Mouse (Mus musculus) CH12.LX (cell line): ENCODE data around the gene Ncf4. TPM values are rescaled to one million over a fixed set of nuclear protein-coding genes. Genes with fewer than 3 reads are reported as not detected.

Source experiments
- DNase-seq: peaks from one replicate; pipeline ENCODE4 v3.0.0-alpha.2; 2013; ENCODE audit errors: extremely low read depth
- H3K27ac ChIP-seq: 2 replicates; pipeline ENCODE4 v1.5.1; 2012; ENCODE audit warnings: low read depth, mild to moderate bottlenecking, control low read depth, moderate library complexity; ENCODE audit not compliant: insufficient read depth
- H3K27me3 ChIP-seq: replicated peaks from 2 replicates; pipeline ENCODE3; 2012; ENCODE audit warnings: inconsistent platforms
- H3K36me3 ChIP-seq, 2 experiments: replicated peaks in 1 of 2; 2 replicates each; pipeline versions ENCODE3 to v1.6.1; 2012; ENCODE audit warnings: inconsistent platforms in 1 of 2, low read length in 1 of 2, mild to moderate bottlenecking in 1 of 2, mixed read lengths in 1 of 2, moderate library complexity in 1 of 2; ENCODE audit not compliant: control insufficient read depth in 1 of 2, insufficient read depth in 1 of 2
- H3K4me1 ChIP-seq, 2 experiments: 2 replicates each; pipeline ENCODE4 v1.6.1; 2012; ENCODE audit warnings: inconsistent platforms in 1 of 2, moderate library complexity in 1 of 2; ENCODE audit not compliant: insufficient read depth in 2 of 2, control insufficient read depth in 1 of 2
- H3K4me2 ChIP-seq: 2 replicates; pipeline ENCODE4 v1.6.1; 2012; ENCODE audit warnings: low read depth, mild to moderate bottlenecking, control low read depth; ENCODE audit not compliant: poor library complexity, insufficient read depth, severe bottlenecking
- H3K4me3 ChIP-seq, 3 experiments: fragments of 150-350 bp in 1 of 3; sonication (generic) in 1 of 3; replicated peaks in 1 of 3; 2 replicates each; pipeline versions ENCODE3 to v1.5.1; 2011 to 2012; ENCODE audit warnings: low read depth in 2 of 3, low read length in 2 of 3, mild to moderate bottlenecking in 2 of 3, moderate library complexity in 2 of 3, control low read depth in 1 of 3, improper control_type of control experiment in 1 of 3, inconsistent platforms in 1 of 3, mixed read lengths in 1 of 3; ENCODE audit not compliant: poor library complexity in 1 of 3
- H3K79me2 ChIP-seq: replicated peaks from 2 replicates; pipeline ENCODE4 v1.6.1; 2012; ENCODE audit warnings: mild to moderate bottlenecking, moderate library complexity; ENCODE audit not compliant: control insufficient read depth, poor library complexity, insufficient read depth, severe bottlenecking; ENCODE audit errors: extremely low read depth
- H3K9ac ChIP-seq: 2 replicates; pipeline ENCODE4 v1.6.1; 2012; ENCODE audit warnings: low read depth, mild to moderate bottlenecking, control low read depth, moderate library complexity; ENCODE audit not compliant: insufficient read depth
- H3K9me3 ChIP-seq: replicated peaks from 2 replicates; pipeline ENCODE3; 2012; ENCODE audit warnings: low read length, inconsistent platforms, mixed read lengths
- CHD1 ChIP-seq: IDR thresholded peaks from 2 replicates; pipeline ENCODE4 v1.6.1; 2012; ENCODE audit warnings: low read depth, low read length, improper control_type of control experiment, inconsistent platforms
- CHD2 ChIP-seq: IDR thresholded peaks from 2 replicates; pipeline ENCODE4 v1.6.1; 2011; ENCODE audit warnings: low read length, improper control_type of control experiment
- CTCF ChIP-seq, 2 experiments: IDR thresholded peaks in 1 of 2; conservative IDR thresholded peaks in 1 of 2; 2 replicates each; pipeline ENCODE4 v1.5.1; 2011 to 2012; ENCODE audit warnings: low read depth in 2 of 2, low read length in 2 of 2, improper control_type of control experiment in 1 of 2, inconsistent platforms in 1 of 2, mild to moderate bottlenecking in 1 of 2, moderate library complexity in 1 of 2
- E2F4 ChIP-seq: IDR thresholded peaks from 2 replicates; pipeline ENCODE4 v1.6.1; 2011; ENCODE audit warnings: low read depth, low read length, improper control_type of control experiment; ENCODE audit not compliant: insufficient replicate concordance
- ELF1 ChIP-seq: IDR thresholded peaks from 2 replicates; pipeline ENCODE4 v1.6.1; 2014; ENCODE audit warnings: low read depth, mild to moderate bottlenecking, inconsistent platforms, low read length, improper control_type of control experiment
- ETS1 ChIP-seq: conservative IDR thresholded peaks from 2 replicates; pipeline ENCODE4 v1.6.1; 2012; ENCODE audit warnings: low read depth, mild to moderate bottlenecking, inconsistent platforms, low read length, improper control_type of control experiment, moderate library complexity
- HCFC1 ChIP-seq: IDR thresholded peaks from 2 replicates; pipeline ENCODE4 v1.6.1; 2012; ENCODE audit warnings: low read depth, mild to moderate bottlenecking, inconsistent platforms, low read length, improper control_type of control experiment
- JUND ChIP-seq: conservative IDR thresholded peaks from 2 replicates; pipeline ENCODE4 v1.6.1; 2011; ENCODE audit warnings: low read depth, low read length, improper control_type of control experiment
- MAFK ChIP-seq: IDR thresholded peaks from 2 replicates; pipeline ENCODE4 v1.6.1; 2011; ENCODE audit warnings: low read length, improper control_type of control experiment; ENCODE audit not compliant: insufficient replicate concordance
- MEF2A ChIP-seq: IDR thresholded peaks from 2 replicates; pipeline ENCODE4 v1.6.1; 2014; ENCODE audit warnings: low read depth, mild to moderate bottlenecking, inconsistent platforms, low read length, improper control_type of control experiment, borderline replicate concordance
- NELFE ChIP-seq: IDR thresholded peaks from 2 replicates; pipeline ENCODE4 v1.6.1; 2011; ENCODE audit warnings: low read depth, low read length, improper control_type of control experiment
- POLR2A ChIP-seq: IDR thresholded peaks from 2 replicates; pipeline ENCODE4 v1.6.1; 2011; ENCODE audit warnings: low read depth, mild to moderate bottlenecking, improper control_type of control experiment, low read length
- RAD21 ChIP-seq: IDR thresholded peaks from 2 replicates; pipeline ENCODE4 v1.6.1; 2011; ENCODE audit warnings: low read depth, mild to moderate bottlenecking, low read length, improper control_type of control experiment, moderate library complexity
- SMC3 ChIP-seq: IDR thresholded peaks from 2 replicates; pipeline ENCODE4 v1.6.1; 2011; ENCODE audit warnings: low read depth, low read length, improper control_type of control experiment
- TBP ChIP-seq: conservative IDR thresholded peaks from 2 replicates; pipeline ENCODE4 v1.6.1; 2011; ENCODE audit warnings: low read depth, low read length, improper control_type of control experiment
- USF1 ChIP-seq: IDR thresholded peaks from 2 replicates; pipeline ENCODE4 v1.6.1; 2014; ENCODE audit warnings: low read depth, mild to moderate bottlenecking, inconsistent platforms, low read length, improper control_type of control experiment
- ZMIZ1 ChIP-seq: IDR thresholded peaks from 2 replicates; pipeline ENCODE4 v1.6.1; 2012; ENCODE audit warnings: low read depth, mild to moderate bottlenecking, inconsistent platforms, low read length, improper control_type of control experiment
- dilution Hi-C: fragments of 300-500 bp; cut with MboI; formaldehyde crosslinking; loops from 2 replicates; pipeline ENCODE4 v1.14.3; 2020; ENCODE audit warnings: low sequenced_read_pairs; ENCODE audit not compliant: extremely low pct_unique_long_range_greater_than_20kb, extremely low pct_ligation_motif_present
- in situ Hi-C: fragments of 300-500 bp; cut with MboI; formaldehyde crosslinking; loops from 3 replicates; pipeline ENCODE4 v1.14.3; 2019; ENCODE audit warnings: low sequenced_read_pairs, low pct_ligation_motif_present, low pct_unique_long_range_greater_than_20kb, mixed read lengths
- polyA plus RNA-seq: library from polyadenylated mRNA; unstranded; fragments of >175 nt; gene quantifications from 2 replicates; pipeline ENCODE4 v1.2.1, GENCODE M21; 2012; ENCODE audit warnings: low read depth; ENCODE audit not compliant: insufficient read length
- total RNA-seq, 2 experiments: library from RNA; depleted of rRNA; stranded (reverse); fragments of 300-350 nt in 1 of 2; fragments of >200 nt in 1 of 2; gene quantifications; 2 replicates each; pipeline ENCODE4 v1.2.3; 2012 to 2014

Ncf4 gene
- total and polyA plus RNA-seq, 3 experiments: 145 to 339 (median 177) TPM

- no peak overlapping the region for H3K4me2 ChIP-seq
- dilution Hi-C loops: no loop called here
Observed at GRCm38 (mm10) chr15:78231346-78232331, 13.0 kb upstream of the Ncf4 start.

GRCm38 (mm10) chr15:78234823-78235509, 9.6 kb upstream of the Ncf4 start:
- Histone ChIP-seq H3K4me1 (peaks cover 2 to 13% of the 10 kb centered on the region in 2 experiments), H3K9me3 (peaks cover 8% of the 10 kb centered on the region), H3K27ac (no peak overlapping the region), H3K4me2 (no peak overlapping the region), H3K36me3 (no peaks in the 10 kb centered on the region), H3K79me2 (no peaks in the 10 kb centered on the region), H3K4me3 (no peak overlapping the region), H3K9ac (no peak overlapping the region), H3K27me3 (no peaks in the 10 kb centered on the region)
- in situ Hi-C loops: no loop called here
- no peak for DNase-seq
- no peak for TF ChIP-seq CHD1
- peak; percentile 46 for TF ChIP-seq SMC3
- TF ChIP-seq RAD21: peak; percentile 32
- no peak for TF ChIP-seq E2F4
- TF ChIP-seq CTCF (conservative IDR thresholded peaks at IDR 0.05 in 1 of 2, IDR thresholded peaks at IDR 0.05 in 1 of 2; ENCODE audit: low read depth in 2 of 2, low read length in 2 of 2): peak; percentile 20 to 60; a peak in 3 of 4 replicates
- no peak for TF ChIP-seq MEF2A
- no peak for TF ChIP-seq POLR2A
- TF ChIP-seq MAFK: no peak
- dilution Hi-C loops: no loop called here

More at GRCm38 (mm10) chr15:78231346-78232331, 13.0 kb upstream of the Ncf4 start:
- Histone ChIP-seq H3K36me3 (no peaks in the 10 kb centered on the region), H3K27ac (no peak overlapping the region), H3K27me3 (no peaks in the 10 kb centered on the region), H3K4me3 (no peak overlapping the region), H3K9ac (no peak overlapping the region), H3K4me1 (peaks cover 0 to 12% of the 10 kb centered on the region in 2 experiments; a peak in 2 of 4 replicates), H3K79me2 (no peaks in the 10 kb centered on the region), H3K9me3 (peaks cover 8% of the 10 kb centered on the region)
- no peak for DNase-seq
- in situ Hi-C loops: no loop called here
- TF ChIP-seq CTCF (conservative IDR thresholded peaks at IDR 0.05 in 1 of 2, IDR thresholded peaks at IDR 0.05 in 1 of 2; ENCODE audit: low read depth in 2 of 2, low read length in 2 of 2): no peak
- no peak for TF ChIP-seq ELF1
- no peak for TF ChIP-seq SMC3
- TF ChIP-seq MEF2A: no peak
- no peak for TF ChIP-seq TBP
- TF ChIP-seq MAFK: no peak
- no peak for TF ChIP-seq ZMIZ1
- TF ChIP-seq HCFC1: no peak
- no peak for TF ChIP-seq NELFE
- no peak for TF ChIP-seq JUND
- TF ChIP-seq CHD2: no peak
- TF ChIP-seq ETS1: no peak
- TF ChIP-seq USF1: no peak
